Mouse (Mus musculus) stomach, embryonic 15.5 days (tissue): ENCODE data around the gene Hnf4a. TPM values are rescaled to one million over a fixed set of nuclear protein-coding genes. Genes with fewer than 3 reads are reported as not detected.

Experiments
- ATAC-seq: fragments of 200-750 bp; cut with Nextera tagmentation; 2 replicates; pipeline ENCODE4 v1.8.0; 2017; ENCODE audit warnings: low read depth, moderate number of reproducible peaks, moderate TSS enrichment; ENCODE audit not compliant: insufficient read depth, low FRiP score
- H3K27ac ChIP-seq: fragments of 300-500 bp; sonication (generic); 2 replicates; pipeline ENCODE4 v1.5.1; 2015; ENCODE audit warnings: mild to moderate bottlenecking, inconsistent platforms
- H3K27me3 ChIP-seq: fragments of 300-500 bp; sonication (generic); replicated peaks from 2 replicates; pipeline ENCODE4 v1.6.1; 2015; ENCODE audit warnings: inconsistent platforms
- H3K36me3 ChIP-seq: fragments of 300-500 bp; sonication (generic); 2 replicates; pipeline ENCODE4 v1.6.1; 2015; ENCODE audit warnings: inconsistent platforms
- H3K4me1 ChIP-seq: fragments of 300-500 bp; sonication (generic); 2 replicates; pipeline ENCODE4 v1.6.1; 2015; ENCODE audit warnings: inconsistent platforms
- H3K4me2 ChIP-seq: fragments of 300-500 bp; sonication (generic); 2 replicates; pipeline ENCODE4 v1.6.1; 2015; ENCODE audit warnings: mild to moderate bottlenecking, inconsistent platforms
- H3K4me3 ChIP-seq: fragments of 300-500 bp; sonication (generic); replicated peaks from 2 replicates; pipeline ENCODE4 v1.5.1; 2015; ENCODE audit warnings: inconsistent platforms
- H3K9ac ChIP-seq: fragments of 300-500 bp; sonication (generic); 2 replicates; pipeline ENCODE4 v1.6.1; 2015; ENCODE audit warnings: inconsistent platforms
- H3K9me3 ChIP-seq: fragments of 300-500 bp; sonication (generic); 2 replicates; pipeline ENCODE4 v1.6.1; 2016; ENCODE audit warnings: inconsistent platforms
- WGBS: fragments of 180-500 bp; shearing (Covaris S2); methylation state at CpG from one replicate; pipeline ENCODE4 v1.1.7; 2015; 5-methylcytosine and 5-hydroxymethylcytosine counted together
- polyA plus RNA-seq: library from polyadenylated mRNA; unstranded; fragments of >200 nt; fragmentation: Nextera tagmentation; extraction: Ambion mirVana; gene quantifications from 2 replicates; pipeline ENCODE4 v1.2.1, GENCODE M21; 2015

Hnf4a gene
- polyA plus RNA-seq, 1 experiment from 2014 or later, result 33.6 TPM

- Histone ChIP-seq H3K27ac (no peak overlapping the region), H3K4me2 (no peak overlapping the region), H3K4me1 (no peaks in the 10 kb centered on the region), H3K4me3 (no peak overlapping the region), H3K27me3 (no peaks in the 10 kb centered on the region), H3K9ac (no peak overlapping the region), H3K9me3 (no peaks in the 10 kb centered on the region), H3K36me3 (no peaks in the 10 kb centered on the region)
- 77% methylated on average over 10 of the region's 10 CpGs for WGBS
- no peak for ATAC-seq
Observed at GRCm38 (mm10) chr2:163584088-163584426, 77.4 kb downstream of the Hnf4a start.

- Histone ChIP-seq H3K4me3 (no peak overlapping the region), H3K9ac (no peak overlapping the region), H3K27ac (no peak overlapping the region), H3K36me3 (no peaks in the 10 kb centered on the region), H3K4me2 (no peak overlapping the region), H3K27me3 (no peaks in the 10 kb centered on the region), H3K4me1 (no peaks in the 10 kb centered on the region), H3K9me3 (no peaks in the 10 kb centered on the region)
- ATAC-seq, result no peak
- 34% methylated on average over 19 of the region's 19 CpGs for WGBS
Observed at GRCm38 (mm10) chr2:163586384-163587261, 80.0 kb downstream of the Hnf4a start.

GRCm38 (mm10) chr2:163587506-163587905, 80.9 kb downstream of the Hnf4a start:
- H3K4me1 ChIP-seq, result no peaks in the 10 kb centered on the region

GRCm38 (mm10) chr2:163590211-163590610, 83.6 kb downstream of the Hnf4a start:
- Histone ChIP-seq H3K4me2 (no peak overlapping the region), H3K27me3 (no peaks in the 10 kb centered on the region), H3K4me1 (no peaks in the 10 kb centered on the region), H3K4me3 (no peak overlapping the region), H3K9me3 (no peaks in the 10 kb centered on the region), H3K36me3 (no peaks in the 10 kb centered on the region), H3K27ac (no peak overlapping the region), H3K9ac (no peak overlapping the region)
- no peak for ATAC-seq
- WGBS, result 55% methylated on average over 12 of the region's 12 CpGs

More at GRCm38 (mm10) chr2:163587506-163587905, 80.9 kb downstream of the Hnf4a start:
- 64% methylated on average over 5 of the region's 5 CpGs for WGBS
- Histone ChIP-seq H3K36me3 (no peaks in the 10 kb centered on the region), H3K27ac (no peak overlapping the region), H3K4me2 (no peak overlapping the region), H3K9ac (no peak overlapping the region), H3K27me3 (no peaks in the 10 kb centered on the region), H3K9me3 (no peaks in the 10 kb centered on the region), H3K4me3 (no peak overlapping the region)
- no peak for ATAC-seq

GRCm38 (mm10) chr2:163590996-163591395, 84.4 kb downstream of the Hnf4a start:
- 79% methylated on average over 5 of the region's 5 CpGs for WGBS
- ATAC-seq, result no peak

GRCm38 (mm10) chr2:163592084-163592483, 85.5 kb downstream of the Hnf4a start:
- Histone ChIP-seq H3K27ac (no peak overlapping the region), H3K9me3 (no peaks in the 10 kb centered on the region), H3K27me3 (no peaks in the 10 kb centered on the region), H3K4me2 (no peak overlapping the region), H3K4me1 (0 out of 2 replicates have a peak, but pooled peaks cover 3% of the 10 kb centered on the region), H3K36me3 (no peaks in the 10 kb centered on the region), H3K9ac (no peak overlapping the region), H3K4me3 (no peak overlapping the region)
- no peak for ATAC-seq
- WGBS, result 70% methylated on average over 1 of the region's 1 CpGs

More at GRCm38 (mm10) chr2:163590996-163591395, 84.4 kb downstream of the Hnf4a start:
- H3K27me3 ChIP-seq, result no peaks in the 10 kb centered on the region
- 0 out of 2 replicates have a peak, but pooled peaks cover under 1% of the 10 kb centered on the region for H3K4me1 ChIP-seq
- H3K4me3 ChIP-seq, result no peak overlapping the region
- no peak overlapping the region for H3K9ac ChIP-seq
- H3K27ac ChIP-seq, result no peak overlapping the region
- no peak overlapping the region for H3K4me2 ChIP-seq
- H3K36me3 ChIP-seq, result no peaks in the 10 kb centered on the region
- no peaks in the 10 kb centered on the region for H3K9me3 ChIP-seq

GRCm38 (mm10) chr2:163593636-163594282, 87.2 kb downstream of the Hnf4a start:
- ATAC-seq, result no peak
- no peak overlapping the region for H3K4me3 ChIP-seq
- 81% methylated on average over 10 of the region's 10 CpGs for WGBS
- H3K4me2 ChIP-seq, result no peak overlapping the region
- no peak overlapping the region for H3K9ac ChIP-seq
- H3K9me3 ChIP-seq, result no peaks in the 10 kb centered on the region
- no peaks in the 10 kb centered on the region for H3K36me3 ChIP-seq
- no peak overlapping the region for H3K27ac ChIP-seq
- H3K27me3 ChIP-seq, result no peaks in the 10 kb centered on the region
- 0 out of 2 replicates have a peak, but pooled peaks cover 3% of the 10 kb centered on the region for H3K4me1 ChIP-seq

GRCm38 (mm10) chr2:163595119-163595518, 88.5 kb downstream of the Hnf4a start:
- Histone ChIP-seq H3K27me3 (no peaks in the 10 kb centered on the region), H3K9me3 (no peaks in the 10 kb centered on the region), H3K4me2 (no peak overlapping the region), H3K4me1 (0 out of 2 replicates have a peak, but pooled peaks cover 3% of the 10 kb centered on the region), H3K9ac (no peak overlapping the region), H3K4me3 (no peak overlapping the region), H3K36me3 (no peaks in the 10 kb centered on the region), H3K27ac (peak overlapping the region; percentile 31; the same call in 1 of the 2 replicates)
- 11% methylated on average over 2 of the region's 2 CpGs for WGBS
- peak; percentile 36; the same call in 1 of the 2 replicates for ATAC-seq

GRCm38 (mm10) chr2:163596057-163596872, 89.7 kb downstream of the Hnf4a start:
- H3K4me2 ChIP-seq, result no peak overlapping the region
- H3K9ac ChIP-seq, result no peak overlapping the region
- 0 out of 2 replicates have a peak, but pooled peaks cover 3% of the 10 kb centered on the region for H3K4me1 ChIP-seq
- peak; percentile 15; the same call in 1 of the 2 replicates for ATAC-seq
- H3K27me3 ChIP-seq, result no peaks in the 10 kb centered on the region
- no peaks in the 10 kb centered on the region for H3K36me3 ChIP-seq
- H3K9me3 ChIP-seq, result no peaks in the 10 kb centered on the region
- H3K4me3 ChIP-seq, result no peak overlapping the region
- H3K27ac ChIP-seq, result peak overlapping the region; percentile 2; the same call in 1 of the 2 replicates
- WGBS, result 60% methylated on average over 13 of the region's 13 CpGs

- Histone ChIP-seq H3K4me3 (no peak overlapping the region), H3K9me3 (no peaks in the 10 kb centered on the region), H3K36me3 (no peaks in the 10 kb centered on the region), H3K4me1 (0 out of 2 replicates have a peak, but pooled peaks cover 3% of the 10 kb centered on the region), H3K4me2 (no peak overlapping the region), H3K9ac (no peak overlapping the region), H3K27ac (0 out of 2 replicates have a peak overlapping the region, but pooled peaks have one; percentile 2), H3K27me3 (no peaks in the 10 kb centered on the region)
- no peak for ATAC-seq
- WGBS, result 65% methylated on average over 3 of the region's 3 CpGs
Observed at GRCm38 (mm10) chr2:163596873-163597155, 90.2 kb downstream of the Hnf4a start.

- 61% methylated on average over 4 of the region's 4 CpGs for WGBS
- Histone ChIP-seq H3K36me3 (no peaks in the 10 kb centered on the region), H3K9ac (no peak overlapping the region), H3K27ac (no peak overlapping the region), H3K9me3 (no peaks in the 10 kb centered on the region), H3K4me1 (0 out of 2 replicates have a peak, but pooled peaks cover 3% of the 10 kb centered on the region), H3K4me2 (no peak overlapping the region), H3K4me3 (no peak overlapping the region), H3K27me3 (no peaks in the 10 kb centered on the region)
- no peak for ATAC-seq
Observed at GRCm38 (mm10) chr2:163597661-163598060, 91.1 kb downstream of the Hnf4a start.
